Mouse (Mus musculus): ENCODE results near the gene Amz1.

Gene Amz1

GRCm38 (mm10) chr5:140722121-140722520 is 1.8 kb upstream of the Amz1 start:
- no peak for DNase-seq (ENCODE audit: low spot score in 2 of 2)

- no peak for DNase-seq (ENCODE audit: low spot score in 2 of 2)
Measured at GRCm38 (mm10) chr5:140726062-140726839, 2.3 kb downstream of the Amz1 start.

- DNase-seq (ENCODE audit: low spot score in 2 of 2) = no peak
Measured at GRCm38 (mm10) chr5:140726946-140727740, 3.2 kb downstream of the Amz1 start.

GRCm38 (mm10) chr5:140731040-140731797 is 7.3 kb downstream of the Amz1 start:
- no peak for DNase-seq (ENCODE audit: low spot score in 2 of 2)

GRCm38 (mm10) chr5:140732195-140732594 is 8.3 kb downstream of the Amz1 start:
- DNase-seq (ENCODE audit: low spot score in 2 of 2) = no peak

GRCm38 (mm10) chr5:140733336-140733735 is 9.4 kb downstream of the Amz1 start:
- no peak for DNase-seq (ENCODE audit: low spot score in 2 of 2)

- no peak for DNase-seq (ENCODE audit: low spot score in 2 of 2)
Measured at GRCm38 (mm10) chr5:140735297-140735696, 11.4 kb downstream of the Amz1 start.

- no peak for DNase-seq (ENCODE audit: low spot score in 2 of 2)
Measured at GRCm38 (mm10) chr5:140736166-140736565, 12.2 kb downstream of the Amz1 start.

- DNase-seq (ENCODE audit: low spot score in 2 of 2) = no peak
Measured at GRCm38 (mm10) chr5:140739813-140740212, 15.9 kb downstream of the Amz1 start.

- no peak for DNase-seq (ENCODE audit: low spot score in 2 of 2)
Measured at GRCm38 (mm10) chr5:140741040-140741439, 17.1 kb downstream of the Amz1 start.

GRCm38 (mm10) chr5:140741877-140742276 is 17.9 kb downstream of the Amz1 start:
- DNase-seq (ENCODE audit: low spot score in 2 of 2) = no peak

GRCm38 (mm10) chr5:140743706-140744131 is 19.8 kb downstream of the Amz1 start:
- no peak for DNase-seq (ENCODE audit: low spot score in 2 of 2)

- no peak for DNase-seq (ENCODE audit: low spot score in 2 of 2)
Measured at GRCm38 (mm10) chr5:140748425-140748824, 24.5 kb downstream of the Amz1 start.

- DNase-seq (ENCODE audit: low spot score in 2 of 2) = peak; percentile 40 to 54
Measured at GRCm38 (mm10) chr5:140749062-140749875, 25.3 kb downstream of the Amz1 start.

GRCm38 (mm10) chr5:140750925-140751324 is 27.0 kb downstream of the Amz1 start:
- DNase-seq (ENCODE audit: low spot score in 2 of 2) = no peak

GRCm38 (mm10) chr5:140752041-140752440 is 28.1 kb downstream of the Amz1 start:
- no peak for DNase-seq (ENCODE audit: low spot score in 2 of 2)

GRCm38 (mm10) chr5:140752639-140753038 is 28.7 kb downstream of the Amz1 start:
- DNase-seq (ENCODE audit: low spot score in 2 of 2) = no peak

- DNase-seq (ENCODE audit: low spot score in 2 of 2) = no peak
Measured at GRCm38 (mm10) chr5:140753223-140753622, 29.3 kb downstream of the Amz1 start.

- DNase-seq (ENCODE audit: low spot score in 2 of 2) = no peak
Measured at GRCm38 (mm10) chr5:140758864-140759263, 34.9 kb downstream of the Amz1 start.

- no peak for DNase-seq (ENCODE audit: low spot score in 2 of 2)
Measured at GRCm38 (mm10) chr5:140762540-140762939, 38.6 kb downstream of the Amz1 start.

GRCm38 (mm10) chr5:140764921-140765613 is 41.1 kb downstream of the Amz1 start:
- DNase-seq (ENCODE audit: low spot score in 2 of 2) = no peak

Data from urinary bladder, adult 18-20 months (tissue).